Comparison of ENCODE assay signal across 20 mouse cellular contexts in the genomic region with DNA sequence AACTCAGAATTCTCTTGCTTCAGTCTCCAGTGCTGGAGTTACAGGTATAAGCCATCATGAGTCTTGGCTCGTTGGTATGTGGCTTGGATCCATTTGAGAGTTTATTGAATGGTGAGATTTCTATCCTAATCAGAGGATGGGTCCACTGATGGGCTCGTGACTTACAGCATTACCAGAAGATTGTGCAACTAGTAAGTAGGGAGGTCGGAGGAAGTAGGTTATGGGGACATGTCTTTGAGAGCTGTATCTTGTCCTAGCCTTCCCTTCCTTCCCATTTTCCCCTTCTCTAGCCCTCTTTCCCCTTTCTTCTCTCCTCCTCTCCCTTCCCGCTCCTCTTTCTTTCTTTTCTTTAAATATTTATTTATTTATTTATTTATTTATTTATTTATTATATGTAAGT.
"Had no signal": no experiment of that assay in that cellular context is flagged by ENCODE, and none has a peak within 500 bp of the region (broad histone marks: within the 10 kb centered on the region; RNA-seq: fewer than 3 reads in every experiment).

No protein-coding gene starts in this region.

- H3K4me2 ChIP-seq: heart, embryonic 13.5 days; heart, embryonic 15.5 days; hindbrain, embryonic 13.5 days; hindbrain, embryonic 15.5 days; limb, embryonic 13.5 days; limb, embryonic 15.5 days; liver, embryonic 12.5 days had no signal

- DNase-seq: forebrain, postnatal 0 days; gastrocnemius, postnatal 10 days; gastrocnemius, postnatal 36 days; heart, adult 18-20 months; heart, postnatal 14 days; heart, postnatal 36 days; layer of hippocampus, adult 9-11 months; layer of hippocampus, postnatal 36 days; left cerebral cortex, postnatal 4 days had no signal

- H3K4me1 ChIP-seq: heart, embryonic 15.5 days; hindbrain, embryonic 13.5 days; hindbrain, embryonic 15.5 days; limb, embryonic 13.5 days; limb, embryonic 15.5 days; liver, embryonic 12.5 days had no signal

- ATAC-seq: forebrain, postnatal 0 days; hindbrain, postnatal 0 days; liver, embryonic 12.5 days had no signal

- H3K9ac ChIP-seq: forebrain, postnatal 0 days; heart, embryonic 13.5 days; heart, embryonic 15.5 days; hindbrain, embryonic 13.5 days; hindbrain, embryonic 15.5 days; limb, embryonic 13.5 days; limb, embryonic 15.5 days; liver, embryonic 12.5 days; liver, embryonic 14.5 days had no signal

- H3K4me3 ChIP-seq: heart, embryonic 10.5 days; heart, embryonic 13.5 days; heart, embryonic 15.5 days; hindbrain, embryonic 13.5 days; hindbrain, embryonic 15.5 days; limb, embryonic 13.5 days; limb, embryonic 15.5 days; liver, embryonic 12.5 days had no signal

- H3K36me3 ChIP-seq: heart, embryonic 10.5 days; heart, embryonic 13.5 days; heart, embryonic 15.5 days; hindbrain, embryonic 13.5 days; hindbrain, embryonic 15.5 days; limb, embryonic 13.5 days; limb, embryonic 15.5 days; liver, embryonic 12.5 days had no signal

- H3K27me3 ChIP-seq: heart, embryonic 13.5 days; heart, embryonic 15.5 days; hindbrain, embryonic 13.5 days; hindbrain, embryonic 15.5 days; limb, embryonic 15.5 days had no signal

- H3K27ac ChIP-seq: heart, embryonic 10.5 days; heart, embryonic 13.5 days; heart, embryonic 15.5 days; hindbrain, embryonic 13.5 days; hindbrain, embryonic 15.5 days; hindbrain, postnatal 0 days; kidney, postnatal 0 days; limb, embryonic 13.5 days; limb, embryonic 15.5 days; liver, embryonic 12.5 days; liver, embryonic 14.5 days had no signal

- H3K9me3 ChIP-seq: heart, embryonic 10.5 days; heart, embryonic 13.5 days; heart, embryonic 15.5 days; hindbrain, embryonic 13.5 days; hindbrain, embryonic 15.5 days; limb, embryonic 13.5 days; limb, embryonic 15.5 days; liver, embryonic 12.5 days had no signal
